Mouse (Mus musculus) T-helper 17 cell (primary cell): ENCODE data around the gene Mars.
"Not testable (repeated sequence)": the region's sequence is repeated elsewhere in the genome, so short reads cannot be mapped to it uniquely, and the experiment has no call there.

Experiments
- in situ Hi-C, 2 experiments: fragments of 300-600 bp; cut with MboI, MseI; formaldehyde crosslinking; loops; 1 replicate in 1 of 2; 2 replicates in 1 of 2; pipeline ENCODE4 v1.15.1; 2025; ENCODE audit warnings: high pct_unique_total_duplicates in 2 of 2

The Mars gene

GRCm38 (mm10) chr10:127317277-127317676 is 5.7 kb upstream of the Mars start:
- in situ Hi-C loops, result loop anchor here (5.0 kb wide), 1 partner anchor 1305 kb away; no protein-coding TSS in a partner anchor

- in situ Hi-C loops, result loop anchor here (5.0 kb wide), 2 partner anchors 133 to 1307 kb away; partner anchors contain the start of gene Slc26a10 (in 1 of the 2)
These were observed 3.4 kb upstream of the Mars start for GRCm38 (mm10) chr10:127314950-127315349.

- in situ Hi-C loops, result loop anchor here in 1 of 2 experiments (5.0 kb wide), 1 partner anchor 131 kb away; the partner anchor contains the start of gene Slc26a10
These were observed 1.9 kb upstream of the Mars start for GRCm38 (mm10) chr10:127313516-127313915.

GRCm38 (mm10) chr10:127312858-127313257 is 1.3 kb upstream of the Mars start:
- in situ Hi-C loops, result loop anchor here in 1 of 2 experiments (5.0 kb wide), 1 partner anchor 131 kb away; the partner anchor contains the start of gene Slc26a10

- in situ Hi-C loops, result loop anchor here in 1 of 2 experiments (5.0 kb wide), 1 partner anchor 130 kb away; the partner anchor contains the start of gene Slc26a10
These were observed 730 bp upstream of the Mars start for GRCm38 (mm10) chr10:127312356-127312676.

GRCm38 (mm10) chr10:127310523-127311475 is 787 bp downstream of the Mars start:
- in situ Hi-C loops, result loop anchor here in 1 of 2 experiments (5.0 kb wide), 1 partner anchor 128 kb away; the partner anchor contains the start of gene Slc26a10

- in situ Hi-C loops, result not testable (repeated sequence)
These were observed 2.4 kb downstream of the Mars start for GRCm38 (mm10) chr10:127309167-127309566.

GRCm38 (mm10) chr10:127303136-127303535 is 8.4 kb downstream of the Mars start:
- in situ Hi-C loops, result no loop called here

- in situ Hi-C loops, result no loop called here
These were observed 11.2 kb downstream of the Mars start for GRCm38 (mm10) chr10:127300361-127300760.

- in situ Hi-C loops, result loop anchor here in 1 of 2 experiments (10.0 kb wide), 1 partner anchor 1228 kb away; the partner anchor contains the start of gene Esyt1
These were observed 14.3 kb downstream of the Mars start for GRCm38 (mm10) chr10:127297015-127297871.

GRCm38 (mm10) chr10:127295986-127296794 is 15.4 kb downstream of the Mars start:
- in situ Hi-C loops, result loop anchor here in 1 of 2 experiments (10.0 kb wide), 1 partner anchor 1229 kb away; the partner anchor contains the start of gene Esyt1

- in situ Hi-C loops, result loop anchor here in 1 of 2 experiments (10.0 kb wide), 1 partner anchor 1230 kb away; the partner anchor contains the start of gene Esyt1
These were observed 16.6 kb downstream of the Mars start for GRCm38 (mm10) chr10:127294895-127295510.

- in situ Hi-C loops, result loop anchor here in 1 of 2 experiments (10.0 kb wide), 1 partner anchor 1231 kb away; the partner anchor contains the start of gene Esyt1
These were observed 17.9 kb downstream of the Mars start for GRCm38 (mm10) chr10:127293590-127294113.

- in situ Hi-C loops, result loop anchor here in 1 of 2 experiments (10.0 kb wide), 1 partner anchor 1232 kb away; the partner anchor contains the start of gene Esyt1
These were observed 18.5 kb downstream of the Mars start for GRCm38 (mm10) chr10:127292987-127293538.

GRCm38 (mm10) chr10:127291881-127292638 is 19.5 kb downstream of the Mars start:
- in situ Hi-C loops, result loop anchor here in 1 of 2 experiments (10.0 kb wide), 1 partner anchor 1233 kb away; the partner anchor contains the start of gene Esyt1

GRCm38 (mm10) chr10:127290930-127291880 is 20.4 kb downstream of the Mars start:
- in situ Hi-C loops, result loop anchor here in 1 of 2 experiments (10.0 kb wide), 1 partner anchor 1234 kb away; the partner anchor contains the start of gene Esyt1
